Mouse (Mus musculus) small intestine, adult 10 weeks (tissue): ENCODE measurements around the gene Sfrp2. TPM values are rescaled to one million over a fixed set of nuclear protein-coding genes. Genes with fewer than 3 reads are reported as not detected.

Experiments
- polyA plus RNA-seq: library from polyadenylated mRNA; stranded (reverse); fragments of 350-450 nt; fragmentation: Illumina TruSeq; extraction: RNeasy Lipid Tissue Mini Kit (QIAGEN cat#74804); gene quantifications from one replicate; pipeline ENCODE4 v1.2.3, GENCODE M21; 2014; ENCODE audit warnings: low replicate concordance

The Sfrp2 gene
- 0.22 TPM for polyA plus RNA-seq

DNA sequence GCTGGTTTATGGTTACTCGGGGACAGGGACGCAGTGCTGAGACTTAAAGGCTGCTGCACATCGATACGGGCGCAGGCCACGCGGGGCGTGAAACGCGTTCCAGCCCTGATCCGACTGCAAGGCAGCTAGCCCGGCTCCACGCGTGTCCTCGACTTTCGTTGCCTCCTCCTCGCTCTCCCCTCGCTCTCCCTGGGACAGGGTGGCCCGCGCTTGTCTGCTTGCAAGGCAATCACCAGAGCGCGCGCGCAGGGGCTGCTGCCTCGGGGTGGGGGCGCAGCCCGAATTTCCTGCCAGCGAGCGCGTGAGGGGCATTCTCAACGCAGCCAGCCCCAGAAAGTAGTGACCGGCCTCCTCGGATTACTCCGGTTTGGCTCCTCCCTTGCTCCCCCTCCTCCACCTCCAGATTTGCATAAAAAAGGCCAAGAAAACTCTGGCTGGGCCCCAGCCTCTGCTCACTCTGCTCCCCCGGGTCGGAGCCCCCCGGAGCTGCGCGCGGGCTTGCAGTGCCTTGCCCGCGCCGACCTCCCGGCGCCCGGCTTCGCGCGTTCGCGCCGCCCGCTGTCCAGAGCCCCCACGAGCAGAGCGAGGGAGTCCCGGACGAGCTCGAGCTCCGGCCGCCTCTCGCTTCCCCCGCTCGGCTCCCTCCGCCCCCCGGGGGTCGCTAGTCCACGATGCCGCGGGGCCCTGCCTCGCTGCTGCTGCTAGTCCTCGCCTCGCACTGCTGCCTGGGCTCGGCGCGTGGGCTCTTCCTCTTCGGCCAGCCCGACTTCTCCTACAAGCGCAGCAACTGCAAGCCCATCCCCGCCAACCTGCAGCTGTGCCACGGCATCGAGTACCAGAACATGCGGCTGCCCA is at the start of gene Sfrp2:
Sfrp2 (plus strand) TSS at position 451 of the 855 bp plus-strand sequence.

Other genes with a start within 250 kb of the Sfrp2 start
- gene Tlr2, start 75.4 kb downstream of the Sfrp2 start, polyA plus RNA-seq = 1.5 TPM